Mouse (Mus musculus) CD4-positive helper T cell, adult 2 months (primary cell): ENCODE results near the gene Krt79.

Source experiments
- DNase-seq: peaks from one replicate; pipeline ENCODE4 v3.0.0-alpha.2; 2012; ENCODE audit warnings: low read depth, missing footprints, low spot score

Krt79 gene

GRCm38 (mm10) chr15:101933024-101933423 is 7.1 kb downstream of the Krt79 start:
- no peak for DNase-seq

- DNase-seq, result no peak
Measured at GRCm38 (mm10) chr15:101929666-101930065, 10.5 kb downstream of the Krt79 start.

GRCm38 (mm10) chr15:101929087-101929486 is 11.0 kb downstream of the Krt79 start:
- DNase-seq, result no peak

- no peak for DNase-seq
Measured at GRCm38 (mm10) chr15:101927340-101928080, 12.6 kb downstream of the Krt79 start.

GRCm38 (mm10) chr15:101925041-101925440 is 15.1 kb downstream of the Krt79 start:
- no peak for DNase-seq

- no peak for DNase-seq
Measured at GRCm38 (mm10) chr15:101924635-101925034, 15.5 kb downstream of the Krt79 start, which contains the start of gene Krt4. TSS of gene Krt4 (minus strand) at chr15:101924735.

- DNase-seq, result no peak
Measured at GRCm38 (mm10) chr15:101922296-101922695, 17.8 kb downstream of the Krt79 start.

- DNase-seq, result no peak
Measured at GRCm38 (mm10) chr15:101916072-101916471, 24.1 kb downstream of the Krt79 start.

GRCm38 (mm10) chr15:101904849-101905248 is 35.3 kb downstream of the Krt79 start:
- DNase-seq, result no peak

- DNase-seq, result no peak
Measured at GRCm38 (mm10) chr15:101902171-101903149, 37.7 kb downstream of the Krt79 start.

GRCm38 (mm10) chr15:101895216-101895615 is 44.9 kb downstream of the Krt79 start:
- no peak for DNase-seq

GRCm38 (mm10) chr15:101892820-101893219 is 47.3 kb downstream of the Krt79 start, which contains the start of gene Krt76:
TSS of gene Krt76 (minus strand) at chr15:101892920.
- no peak for DNase-seq

- DNase-seq, result no peak
Measured at GRCm38 (mm10) chr15:101879776-101880175, 60.3 kb downstream of the Krt79 start.
